In the genomic region with DNA sequence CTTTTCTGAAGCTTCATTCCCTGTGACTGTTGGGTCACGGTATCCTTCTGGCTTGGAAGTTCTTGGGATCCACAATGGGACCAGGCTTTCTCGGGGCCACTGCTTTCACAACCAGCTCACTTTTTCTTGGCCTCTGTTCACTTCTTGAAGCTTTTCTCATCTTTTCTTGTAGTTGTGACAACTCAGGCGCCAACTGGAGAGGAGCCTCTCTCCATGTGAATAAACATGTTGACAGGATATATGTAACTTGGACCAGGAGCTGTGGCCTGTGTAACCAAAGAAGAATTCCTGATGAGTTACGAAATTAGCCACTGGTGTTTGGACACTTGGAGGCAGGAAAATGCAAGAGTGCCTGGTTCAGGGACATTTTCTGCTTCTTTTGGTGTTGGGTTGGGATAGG, we compare ENCODE assay signal across 16 mouse cellular contexts.
DNase-seq lines count a peak whose midpoint lies in the region; ATAC-seq and TF ChIP-seq lines count a peak whose summit lies in the region.
"Had no signal": no experiment of that assay in that cellular context is flagged by ENCODE, and none has a peak within 500 bp of the region (broad histone marks: within the 10 kb centered on the region; RNA-seq: fewer than 3 reads in every experiment).

No protein-coding gene starts in this region.

- WGBS in lung, postnatal 0 days: 83% methylated on average over 4 of the region's 4 CpGs

- H3K9ac ChIP-seq in lung, postnatal 0 days (replicated peaks; ENCODE audit: low read depth): no peak overlapping the region
- H3K9ac ChIP-seq: hindbrain, embryonic 12.5 days; limb, embryonic 12.5 days; neural tube, embryonic 13.5 days had no signal

- H3K4me3 ChIP-seq in lung, postnatal 0 days (ENCODE audit: low read depth, low read length): no peak overlapping the region
- no peak overlapping the region for H3K4me3 ChIP-seq in embryonic fibroblast, embryonic 13.5 days (ENCODE audit: insufficient read depth, low read length)
- H3K4me3 ChIP-seq: heart, embryonic 10.5 days; hindbrain, embryonic 12.5 days; limb, embryonic 12.5 days; neural tube, embryonic 13.5 days had no signal

- intact Hi-C loops in heart, postnatal 14 days (cut with DNase I): no loop called here

- peak; percentile 28 to 39 for DNase-seq in heart, adult 9 months (ENCODE audit: low spot score in 2 of 2)
- no peak for DNase-seq in heart, postnatal 14 days
- DNase-seq in lung, postnatal 0 days (ENCODE audit: low spot score): peak; percentile 22
- no peak for DNase-seq in lung, postnatal 4 days
- DNase-seq in skeletal muscle tissue, adult 2 months (ENCODE audit: low read depth, low spot score): peak; percentile 82
- DNase-seq in layer of hippocampus, adult 9-10 months (ENCODE audit: low spot score): no peak
- DNase-seq: cerebellum, adult 9-11 months; retina, postnatal 1 day; spleen, adult 18-20 months had no signal

- no peaks in the 10 kb centered on the region for H3K36me3 ChIP-seq in lung, postnatal 0 days (ENCODE audit: insufficient read depth, low read length)
- H3K36me3 ChIP-seq: heart, embryonic 10.5 days; hindbrain, embryonic 12.5 days; limb, embryonic 12.5 days; neural tube, embryonic 13.5 days had no signal

- no peak for TF ChIP-seq POLR2A in embryonic fibroblast, embryonic 13.5 days (IDR thresholded peaks at IDR 0.05; ENCODE audit: low read depth, low read length)

- TF ChIP-seq CTCF in lung, postnatal 0 days (IDR thresholded peaks at IDR 0.05): no peak
- TF ChIP-seq CTCF in embryonic fibroblast, embryonic 13.5 days (IDR thresholded peaks at IDR 0.05; ENCODE audit: borderline replicate concordance, insufficient read depth, low read length): no peak

- no peak for TF ChIP-seq EP300 in lung, postnatal 0 days (IDR thresholded peaks at IDR 0.05)

- no peaks in the 10 kb centered on the region for H3K4me1 ChIP-seq in lung, postnatal 0 days (ENCODE audit: insufficient read depth, low read depth, low read length)
- no peaks in the 10 kb centered on the region for H3K4me1 ChIP-seq in embryonic fibroblast, embryonic 13.5 days (ENCODE audit: control insufficient read depth, insufficient read depth, low read length)
- H3K4me1 ChIP-seq: heart, embryonic 10.5 days; hindbrain, embryonic 12.5 days; limb, embryonic 12.5 days; neural tube, embryonic 13.5 days had no signal

- no peaks in the 10 kb centered on the region for H3K27me3 ChIP-seq in lung, postnatal 0 days (replicated peaks; ENCODE audit: insufficient read depth, low read length)
- H3K27me3 ChIP-seq: hindbrain, embryonic 12.5 days; limb, embryonic 12.5 days; neural tube, embryonic 13.5 days had no signal

- H3K4me2 ChIP-seq in lung, postnatal 0 days (replicated peaks; ENCODE audit: low read depth, low read length): no peak overlapping the region
- H3K4me2 ChIP-seq: hindbrain, embryonic 12.5 days; limb, embryonic 12.5 days; neural tube, embryonic 13.5 days had no signal

- no peak overlapping the region for H3K27ac ChIP-seq in lung, postnatal 0 days (ENCODE audit: low read length)
- peak overlapping the region; percentile 14; the same call in 1 of the 2 replicates for H3K27ac ChIP-seq in embryonic fibroblast, embryonic 13.5 days (ENCODE audit: insufficient read depth, low read length)
- H3K27ac ChIP-seq: heart, embryonic 10.5 days; hindbrain, embryonic 12.5 days; limb, embryonic 12.5 days; neural tube, embryonic 13.5 days; stomach, postnatal 0 days had no signal

- H3K9me3 ChIP-seq in lung, postnatal 0 days (ENCODE audit: low read length): no peaks in the 10 kb centered on the region
- H3K9me3 ChIP-seq: heart, embryonic 10.5 days; hindbrain, embryonic 12.5 days; limb, embryonic 12.5 days; neural tube, embryonic 13.5 days had no signal

- ATAC-seq in lung, postnatal 0 days: no peak
- ATAC-seq: midbrain, embryonic 16.5 days had no signal

Comparison
In these comparisons a context has a peak if more than half of its experiments do, and no peak if none do; other contexts are left out.
1. DNase-seq: peak in heart, adult 9 months (2 of 2), lung, postnatal 0 days (single experiment) and skeletal muscle tissue, adult 2 months (single experiment); none in heart, postnatal 14 days (0 of 2), lung, postnatal 4 days (0 of 2) and layer of hippocampus, adult 9-10 months (single experiment).